Mouse (Mus musculus) cerebellum, adult 2 months (tissue): Measurements from ENCODE around the gene Irak1. TPM values are rescaled to one million over a fixed set of nuclear protein-coding genes. Genes with fewer than 3 reads are reported as not detected.

Experiments
- DNase-seq, 2 experiments: peaks; one replicate each; pipeline ENCODE4 v3.0.0; 2021
- H3K27ac ChIP-seq: fragments of 200-500 bp; 2 replicates; pipeline ENCODE4 v1.5.1; 2012; ENCODE audit warnings: low read length, control low read depth, inconsistent platforms; ENCODE audit not compliant: insufficient read depth
- H3K27me3 ChIP-seq: fragments of 200-500 bp; 2 replicates; pipeline ENCODE4 v1.6.1; 2012; ENCODE audit warnings: inconsistent platforms, mild to moderate bottlenecking, low read length, moderate library complexity; ENCODE audit not compliant: control insufficient read depth, insufficient read depth
- H3K4me1 ChIP-seq: fragments of 200-500 bp; 2 replicates; pipeline ENCODE4 v1.6.1; 2011; ENCODE audit warnings: low read length; ENCODE audit not compliant: control insufficient read depth, insufficient read depth
- H3K4me3 ChIP-seq: fragments of 200-500 bp; replicated peaks from 2 replicates; pipeline ENCODE3; 2011; ENCODE audit warnings: mild to moderate bottlenecking, low read depth, low read length, control low read depth; ENCODE audit not compliant: insufficient read depth
- CTCF ChIP-seq: fragments of 200-500 bp; IDR thresholded peaks from 2 replicates; pipeline ENCODE4 v1.5.1; 2011; ENCODE audit warnings: low read depth, mild to moderate bottlenecking, control low read depth, low read length, moderate library complexity, borderline replicate concordance; ENCODE audit not compliant: insufficient read depth
- POLR2A ChIP-seq: fragments of 200-500 bp; IDR thresholded peaks from 2 replicates; pipeline ENCODE4 v1.6.1; 2011; ENCODE audit warnings: low read length, control low read depth, borderline replicate concordance; ENCODE audit not compliant: insufficient read depth
- whole genome bisulfite sequencing: fragments of 180-500 bp; shearing (Covaris S2); methylation state at CpG from one replicate; pipeline ENCODE4 v1.1.7; 2018; 5-methylcytosine and 5-hydroxymethylcytosine counted together
- polyA plus RNA-seq: library from polyadenylated mRNA; depleted of rRNA; stranded (reverse); fragments of >200 nt; gene quantifications from 2 replicates; pipeline ENCODE4 v1.2.3, GENCODE M21; 2012

Gene Irak1
- polyA plus RNA-seq, 1 experiment: 100 TPM

GRCm38 (mm10) chrX:74008063-74008462 is 15.7 kb downstream of the Irak1 start:
- Histone ChIP-seq H3K27ac (no peak overlapping the region), H3K27me3 (no peaks in the 10 kb centered on the region), H3K4me1 (no peaks in the 10 kb centered on the region), H3K4me3 (no peak overlapping the region)
- WGBS: 27% methylated on average over 8 of the region's 8 CpGs
- DNase-seq: no peak
- no peak for TF ChIP-seq CTCF

GRCm38 (mm10) chrX:74006401-74006800 is 17.3 kb downstream of the Irak1 start:
- H3K27ac ChIP-seq: no peak overlapping the region
- H3K4me1 ChIP-seq: no peaks in the 10 kb centered on the region
- no peak for TF ChIP-seq CTCF
- TF ChIP-seq POLR2A: no peak
- DNase-seq: no peak
- no peak overlapping the region for H3K4me3 ChIP-seq
- WGBS: 78% methylated on average over 21 of the region's 21 CpGs
- no peaks in the 10 kb centered on the region for H3K27me3 ChIP-seq

GRCm38 (mm10) chrX:74003644-74004043 is 20.1 kb downstream of the Irak1 start:
- no peak for DNase-seq
- WGBS: 70% methylated on average over 2 of the region's 2 CpGs
- Histone ChIP-seq H3K4me1 (no peaks in the 10 kb centered on the region), H3K4me3 (no peak overlapping the region), H3K27ac (no peak overlapping the region), H3K27me3 (no peaks in the 10 kb centered on the region)
- TF ChIP-seq CTCF: no peak
- TF ChIP-seq POLR2A: no peak

GRCm38 (mm10) chrX:74001024-74001423 is 22.7 kb downstream of the Irak1 start:
- no peak for DNase-seq
- H3K27ac ChIP-seq: no peak overlapping the region
- H3K27me3 ChIP-seq: no peaks in the 10 kb centered on the region
- WGBS: 83% methylated on average over 3 of the region's 3 CpGs
- no peak overlapping the region for H3K4me3 ChIP-seq
- H3K4me1 ChIP-seq: no peaks in the 10 kb centered on the region
- TF ChIP-seq CTCF: no peak
- no peak for TF ChIP-seq POLR2A

GRCm38 (mm10) chrX:73998911-73999869 is 24.5 kb downstream of the Irak1 start:
- Histone ChIP-seq H3K4me1 (no peaks in the 10 kb centered on the region), H3K27me3 (no peaks in the 10 kb centered on the region), H3K27ac (no peak overlapping the region), H3K4me3 (no peak overlapping the region)
- 27% methylated on average over 8 of the region's 8 CpGs for WGBS
- DNase-seq: peak in 1 of 2 experiments; percentile 6
- TF ChIP-seq CTCF (no peak), POLR2A (no peak)

GRCm38 (mm10) chrX:73977783-73978182 is 45.9 kb downstream of the Irak1 start:
- no peak for DNase-seq
- WGBS: 54% methylated on average over 1 of the region's 1 CpGs
- TF ChIP-seq POLR2A (no peak), CTCF (no peak)

GRCm38 (mm10) chrX:73976283-73976682 is 47.4 kb downstream of the Irak1 start:
- H3K27me3 ChIP-seq: no peaks in the 10 kb centered on the region
- TF ChIP-seq CTCF: no peak
- TF ChIP-seq POLR2A: no peak
- WGBS: 92% methylated on average over 2 of the region's 2 CpGs
- H3K4me3 ChIP-seq: no peak overlapping the region
- H3K27ac ChIP-seq: no peak overlapping the region
- DNase-seq: no peak
- H3K4me1 ChIP-seq: no peaks in the 10 kb centered on the region

More at GRCm38 (mm10) chrX:73977783-73978182, 45.9 kb downstream of the Irak1 start:
- H3K27me3 ChIP-seq: no peaks in the 10 kb centered on the region
- H3K27ac ChIP-seq: no peak overlapping the region
- no peaks in the 10 kb centered on the region for H3K4me1 ChIP-seq
- no peak overlapping the region for H3K4me3 ChIP-seq

GRCm38 (mm10) chrX:73972774-73973173 is 50.9 kb downstream of the Irak1 start:
- WGBS: 77% methylated on average over 4 of the region's 4 CpGs
- H3K27ac ChIP-seq: no peak overlapping the region
- no peak for DNase-seq
- H3K4me3 ChIP-seq: no peak overlapping the region
- H3K4me1 ChIP-seq: no peaks in the 10 kb centered on the region; the same call in 1 of the 2 replicates
- no peaks in the 10 kb centered on the region for H3K27me3 ChIP-seq
- no peak for TF ChIP-seq CTCF
- no peak for TF ChIP-seq POLR2A
